Mouse (Mus musculus): ENCODE measurements around the gene Gm48552. TPM values are rescaled to one million over a fixed set of nuclear protein-coding genes. Genes with fewer than 3 reads are reported as not detected.

The Gm48552 gene
- total and polyA plus RNA-seq, 3 experiments, result 0.89 to 1.2 TPM; not detected in 1

- no peak overlapping the region for H3K4me3 ChIP-seq (ENCODE audit: control insufficient read depth in 1 of 2, insufficient read depth in 1 of 2, low read depth in 2 of 2, low read length in 2 of 2)
- no peak overlapping the region for H3K27ac ChIP-seq (ENCODE audit: control insufficient read depth, low read depth, low read length)
- H3K4me1 ChIP-seq (ENCODE audit: control insufficient read depth in 1 of 2, insufficient read depth in 2 of 2, low read length in 2 of 2), result peaks cover 0 to 23% of the 10 kb centered on the region in 2 experiments; a peak in 3 of 4 replicates
- TF ChIP-seq USF1 (IDR thresholded peaks at IDR 0.05; ENCODE audit: low read depth, low read length) (0 out of 2 replicates have a peak, but pooled peaks have one; percentile 10), NELFE (IDR thresholded peaks at IDR 0.05; ENCODE audit: low read depth, low read length) (no peak)
- DNase-seq (ENCODE audit: low read depth, low spot score), result no peak
- H3K9me3 ChIP-seq (replicated peaks; ENCODE audit: insufficient read depth, low read length), result no peaks in the 10 kb centered on the region
- H3K79me2 ChIP-seq (ENCODE audit: control insufficient read depth, insufficient read depth, low read length, poor library complexity), result peaks cover 27% of the 10 kb centered on the region
- no peaks in the 10 kb centered on the region for H3K27me3 ChIP-seq (ENCODE audit: control insufficient read depth in 1 of 2, insufficient read depth in 2 of 2, low read length in 2 of 2)
- no peak overlapping the region for H3K9ac ChIP-seq (ENCODE audit: control insufficient read depth, low read depth, low read length, poor library complexity, severe bottlenecking)
- peaks cover 0 to 11% of the 10 kb centered on the region in 2 experiments; a peak in 3 of 4 replicates for H3K36me3 ChIP-seq (ENCODE audit: control insufficient read depth in 1 of 2, insufficient read depth in 2 of 2, low read length in 2 of 2)
Observed at GRCm38 (mm10) chr10:81360721-81361120, 28.1 kb upstream of the Gm48552 start.

DNA sequence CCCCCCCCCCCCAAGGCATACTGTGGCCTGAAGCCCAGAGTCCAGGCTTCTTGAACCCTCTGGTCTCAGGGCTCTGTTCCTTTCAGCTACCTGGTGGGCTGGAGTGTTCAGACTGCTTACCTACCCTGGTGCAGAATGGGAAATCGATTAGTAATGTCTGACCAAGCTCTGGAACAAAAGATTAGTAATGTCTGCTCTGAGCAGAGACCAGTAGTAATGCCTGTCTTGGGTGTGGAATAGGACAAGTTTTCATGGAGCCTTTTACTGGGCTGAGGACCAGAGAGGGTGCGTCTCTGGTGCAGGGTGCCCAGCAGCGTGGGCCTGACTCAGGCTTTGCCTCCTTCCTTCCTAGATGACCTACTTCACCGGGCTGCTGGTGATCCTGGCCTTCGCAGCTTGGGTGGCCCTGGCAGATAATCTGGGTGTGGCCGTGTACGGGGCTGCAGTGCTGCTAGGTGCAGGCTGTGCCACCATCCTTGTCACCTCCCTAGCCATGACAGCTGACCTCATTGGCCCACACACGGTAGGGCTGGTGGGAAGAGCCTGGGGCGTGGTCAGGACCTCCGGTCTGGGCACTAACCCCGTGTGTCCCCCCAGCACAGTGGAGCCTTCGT lies 26.4 kb upstream of the Gm48552 start:
- Histone ChIP-seq H3K27ac (ENCODE audit: control insufficient read depth, low read depth, low read length) (no peak overlapping the region), H3K9me3 (replicated peaks; ENCODE audit: insufficient read depth, low read length) (no peaks in the 10 kb centered on the region), H3K79me2 (ENCODE audit: control insufficient read depth, insufficient read depth, low read length, poor library complexity) (peaks cover 24% of the 10 kb centered on the region), H3K4me3 (ENCODE audit: control insufficient read depth in 1 of 2, insufficient read depth in 1 of 2, low read depth in 2 of 2, low read length in 2 of 2) (no peak overlapping the region), H3K36me3 (ENCODE audit: control insufficient read depth in 1 of 2, insufficient read depth in 2 of 2, low read length in 2 of 2) (peaks cover 0 to 6% of the 10 kb centered on the region in 2 experiments; a peak in 2 of 4 replicates), H3K9ac (ENCODE audit: control insufficient read depth, low read depth, low read length, poor library complexity, severe bottlenecking) (no peak overlapping the region), H3K4me1 (ENCODE audit: control insufficient read depth in 1 of 2, insufficient read depth in 2 of 2, low read length in 2 of 2) (peaks cover 0 to 15% of the 10 kb centered on the region in 2 experiments; a peak in 2 of 4 replicates), H3K27me3 (ENCODE audit: control insufficient read depth in 1 of 2, insufficient read depth in 2 of 2, low read length in 2 of 2) (no peaks in the 10 kb centered on the region)
- peak; percentile 52 for DNase-seq (ENCODE audit: low read depth, low spot score)
- TF ChIP-seq MAX (IDR thresholded peaks at IDR 0.05; ENCODE audit: low read length) (no peak), CHD1 (IDR thresholded peaks at IDR 0.05; ENCODE audit: low read depth, low read length) (no peak), HCFC1 (IDR thresholded peaks at IDR 0.05; ENCODE audit: low read depth, low read length) (0 out of 2 replicates have a peak, but pooled peaks have one; percentile 38), SIN3A (IDR thresholded peaks at IDR 0.05; ENCODE audit: low read length) (0 out of 2 replicates have a peak, but pooled peaks have one; percentile 22), MYB (IDR thresholded peaks at IDR 0.05; ENCODE audit: low read depth, low read length) (no peak)

DNA sequence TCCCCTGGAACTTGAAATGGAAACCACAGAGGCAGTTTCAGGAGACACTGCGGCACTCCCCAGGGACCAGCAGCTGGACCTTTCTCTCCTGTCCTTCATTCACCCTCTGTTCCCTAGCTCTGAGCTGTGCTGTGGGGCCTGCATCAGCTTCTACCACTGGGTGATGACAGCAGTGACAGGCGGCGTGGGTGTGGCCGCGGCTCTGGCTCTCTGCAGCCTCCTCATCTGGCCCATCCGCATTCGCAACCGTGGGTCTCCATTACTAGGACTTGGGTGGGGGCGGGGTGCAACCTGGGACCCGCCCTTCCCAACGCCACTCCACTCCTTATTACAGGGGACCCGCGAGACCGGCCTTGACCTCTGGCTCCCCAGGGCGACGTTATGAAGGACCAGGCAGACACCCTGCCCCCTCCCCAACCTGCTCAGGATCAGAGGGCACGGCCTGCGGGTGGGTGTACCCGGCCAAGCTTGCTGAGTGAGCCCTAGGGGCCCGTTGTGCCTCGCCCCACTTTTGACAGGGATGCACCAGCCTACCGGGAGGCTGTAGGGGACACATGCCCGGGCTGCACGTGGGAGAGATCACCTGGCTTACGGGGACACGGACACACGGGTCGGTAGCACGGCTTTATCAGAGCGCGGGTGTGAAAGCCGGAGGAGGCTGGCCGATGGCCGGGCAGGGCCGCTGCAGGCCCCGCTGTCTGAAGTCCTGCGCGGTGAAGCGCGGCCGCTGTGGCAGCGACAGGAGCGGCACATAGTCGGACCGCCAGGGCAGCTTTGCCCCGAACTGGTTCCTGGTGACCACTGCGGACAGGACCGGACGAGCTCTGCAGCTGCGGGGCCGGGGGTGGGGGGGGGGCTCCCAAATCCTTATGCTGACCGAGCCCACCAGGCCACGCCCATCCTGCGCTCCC lies 25.1 kb upstream of the Gm48552 start:
- H3K4me3 ChIP-seq (ENCODE audit: control insufficient read depth in 1 of 2, insufficient read depth in 1 of 2, low read depth in 2 of 2, low read length in 2 of 2), result no peak overlapping the region
- TF ChIP-seq ELF1 (IDR thresholded peaks at IDR 0.05; ENCODE audit: low read depth, low read length) (no peak), BHLHE40 (IDR thresholded peaks at IDR 0.05; ENCODE audit: borderline replicate concordance, low read depth, low read length) (no peak), MAZ (IDR thresholded peaks at IDR 0.05; ENCODE audit: low read depth, low read length) (no peak), GABPA (IDR thresholded peaks at IDR 0.05; ENCODE audit: low read depth, low read length) (no peak), E2F4 (IDR thresholded peaks at IDR 0.05; ENCODE audit: borderline replicate concordance, low read depth, low read length) (no peak), POLR2AphosphoS2 (IDR thresholded peaks at IDR 0.05; ENCODE audit: low read length) (no peak), SMC3 (IDR thresholded peaks at IDR 0.05; ENCODE audit: low read depth, low read length) (no peak), CHD2 (IDR thresholded peaks at IDR 0.05; ENCODE audit: low read length) (no peak), ETS1 (IDR thresholded peaks at IDR 0.05; ENCODE audit: low read depth, low read length) (no peak), NRF1 (IDR thresholded peaks at IDR 0.05; ENCODE audit: insufficient read depth, low read depth, low read length, poor library complexity, severe bottlenecking) (no peak), GATA1 (IDR thresholded peaks at IDR 0.05; ENCODE audit: low read depth, low read length) (no peak), JUND (IDR thresholded peaks at IDR 0.05; ENCODE audit: low read depth, low read length) (no peak), MYC (IDR thresholded peaks at IDR 0.05; ENCODE audit: low read depth, low read length) (no peak), HCFC1 (IDR thresholded peaks at IDR 0.05; ENCODE audit: low read depth, low read length) (no peak), TBP (IDR thresholded peaks at IDR 0.05; ENCODE audit: low read depth, low read length) (no peak), ZKSCAN1 (IDR thresholded peaks at IDR 0.05; ENCODE audit: low read depth, low read length) (no peak), ZNF384 (IDR thresholded peaks at IDR 0.05; ENCODE audit: low read depth, low read length) (no peak)

More for the DNA sequence above, 25.1 kb upstream of the Gm48552 start:
- DNase-seq (ENCODE audit: low read depth, low spot score), result no peak
- no peak overlapping the region for H3K27ac ChIP-seq (ENCODE audit: control insufficient read depth, low read depth, low read length)
- H3K36me3 ChIP-seq (ENCODE audit: control insufficient read depth in 1 of 2, insufficient read depth in 2 of 2, low read length in 2 of 2), result peaks cover 0 to 4% of the 10 kb centered on the region in 2 experiments; a peak in 2 of 4 replicates
- peaks cover 0 to 11% of the 10 kb centered on the region in 2 experiments; a peak in 2 of 4 replicates for H3K4me1 ChIP-seq (ENCODE audit: control insufficient read depth in 1 of 2, insufficient read depth in 2 of 2, low read length in 2 of 2)
- H3K9me3 ChIP-seq (replicated peaks; ENCODE audit: insufficient read depth, low read length), result no peaks in the 10 kb centered on the region
- H3K27me3 ChIP-seq (ENCODE audit: control insufficient read depth in 1 of 2, insufficient read depth in 2 of 2, low read length in 2 of 2), result no peaks in the 10 kb centered on the region
- no peak overlapping the region for H3K9ac ChIP-seq (ENCODE audit: control insufficient read depth, low read depth, low read length, poor library complexity, severe bottlenecking)
- H3K79me2 ChIP-seq (ENCODE audit: control insufficient read depth, insufficient read depth, low read length, poor library complexity), result peaks cover 12% of the 10 kb centered on the region
